Mouse (Mus musculus) brain, embryonic 14.5 days (tissue): Measurements from ENCODE around the gene Gm11037.

Source experiments
- CTCF ChIP-seq: fragments of 200-500 bp; IDR thresholded peaks from 2 replicates; pipeline ENCODE4 v1.5.1; 2012; ENCODE audit warnings: inconsistent platforms, mild to moderate bottlenecking, moderate library complexity, borderline replicate concordance; ENCODE audit not compliant: insufficient read depth, insufficient read length; ENCODE audit errors: extremely low read depth
- POLR2A ChIP-seq: fragments of 200-500 bp; IDR thresholded peaks from 2 replicates; pipeline ENCODE4 v1.6.1; 2012; ENCODE audit warnings: mild to moderate bottlenecking, inconsistent platforms, borderline replicate concordance; ENCODE audit not compliant: poor library complexity, insufficient read depth, insufficient read length, severe bottlenecking; ENCODE audit errors: extremely low read depth

GRCm38 (mm10) chr2:131134381-131134780, 1.1 kb downstream of the Gm11037 start:
- no peak for TF ChIP-seq CTCF
- no peak for TF ChIP-seq POLR2A
